Mouse (Mus musculus) C2C12 (cell line): ENCODE measurements around the gene Efcab11.
"Not testable (repeated sequence)": the region's sequence is repeated elsewhere in the genome, so short reads cannot be mapped to it uniquely, and the experiment has no call there.

Experiments used
- CTCF ChIP-seq: IDR thresholded peaks from one replicate; pipeline ENCODE4 v1.5.1; 2011; ENCODE audit not compliant: control insufficient read depth, insufficient read depth, insufficient read length
- FOSL1 ChIP-seq: IDR thresholded peaks from one replicate; pipeline ENCODE4 v1.8.0; 2011; ENCODE audit warnings: mild to moderate bottlenecking, low read length; ENCODE audit not compliant: poor library complexity, insufficient read depth, severe bottlenecking

DNA sequence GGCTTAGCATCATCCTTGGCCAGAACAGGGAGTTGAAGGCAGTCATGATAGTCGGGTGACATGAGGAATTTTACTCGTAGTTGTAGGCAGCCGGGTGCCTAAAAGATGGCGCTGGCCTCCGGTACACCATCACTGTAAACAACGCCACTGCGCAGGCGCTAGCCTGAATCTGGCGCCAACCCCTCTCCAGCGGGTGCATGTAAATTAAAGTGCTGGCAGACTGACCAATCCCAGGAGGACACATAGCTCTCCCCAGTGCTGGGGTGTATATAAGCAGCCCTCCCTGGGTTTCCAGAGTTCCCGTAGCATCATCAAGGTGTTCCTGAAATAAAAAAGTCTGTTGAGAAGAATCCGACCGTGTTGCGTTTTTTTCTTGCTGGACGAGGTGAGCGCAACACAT, 66.2 kb downstream of the Efcab11 start:
- TF ChIP-seq CTCF, FOSL1: not testable (repeated sequence)
